Mouse (Mus musculus): Measurements from ENCODE around the gene Cpn1.
"Not testable (repeated sequence)": the region's sequence is repeated elsewhere in the genome, so short reads cannot be mapped to it uniquely, and the experiment has no call there.

Cpn1 gene

GRCm38 (mm10) chr19:43981992-43982391, 4.4 kb downstream of the Cpn1 start:
- no peak for DNase-seq (ENCODE audit: low read depth, low spot score)

GRCm38 (mm10) chr19:43980711-43981110, 5.6 kb downstream of the Cpn1 start:
- no peak for DNase-seq (ENCODE audit: low read depth, low spot score)

- DNase-seq (ENCODE audit: low read depth, low spot score) = no peak
These were observed 8.6 kb downstream of the Cpn1 start for GRCm38 (mm10) chr19:43977799-43978198.

GRCm38 (mm10) chr19:43976661-43977060, 9.7 kb downstream of the Cpn1 start:
- no peak for DNase-seq (ENCODE audit: low read depth, low spot score)

GRCm38 (mm10) chr19:43974221-43974620, 12.1 kb downstream of the Cpn1 start:
- no peak for DNase-seq (ENCODE audit: low read depth, low spot score)

GRCm38 (mm10) chr19:43973711-43974110, 12.6 kb downstream of the Cpn1 start:
- no peak for DNase-seq (ENCODE audit: low read depth, low spot score)

GRCm38 (mm10) chr19:43972129-43972528, 14.2 kb downstream of the Cpn1 start:
- DNase-seq (ENCODE audit: low read depth, low spot score) = no peak

GRCm38 (mm10) chr19:43968436-43969026, 17.8 kb downstream of the Cpn1 start:
- no peak for DNase-seq (ENCODE audit: low read depth, low spot score)

GRCm38 (mm10) chr19:43966481-43966880, 19.9 kb downstream of the Cpn1 start:
- DNase-seq (ENCODE audit: low read depth, low spot score) = no peak

GRCm38 (mm10) chr19:43965496-43966085, 20.8 kb downstream of the Cpn1 start:
- no peak for DNase-seq (ENCODE audit: low read depth, low spot score)

GRCm38 (mm10) chr19:43962795-43963194, 23.6 kb downstream of the Cpn1 start:
- DNase-seq (ENCODE audit: low read depth, low spot score) = no peak

- DNase-seq (ENCODE audit: low read depth, low spot score) = no peak
These were observed 25.2 kb downstream of the Cpn1 start for GRCm38 (mm10) chr19:43961185-43961584.

- no peak for DNase-seq (ENCODE audit: low read depth, low spot score)
These were observed 26.3 kb downstream of the Cpn1 start for GRCm38 (mm10) chr19:43960014-43960413.

GRCm38 (mm10) chr19:43959162-43959561, 27.2 kb downstream of the Cpn1 start:
- DNase-seq (ENCODE audit: low read depth, low spot score) = peak; percentile 65

GRCm38 (mm10) chr19:43957881-43958280, 28.5 kb downstream of the Cpn1 start:
- DNase-seq (ENCODE audit: low read depth, low spot score) = no peak

- DNase-seq (ENCODE audit: low read depth, low spot score) = no peak
These were observed 29.0 kb downstream of the Cpn1 start for GRCm38 (mm10) chr19:43957402-43957801.

GRCm38 (mm10) chr19:43955266-43955665, 31.1 kb downstream of the Cpn1 start:
- no peak for DNase-seq (ENCODE audit: low read depth, low spot score)

- DNase-seq (ENCODE audit: low read depth, low spot score) = no peak
These were observed 31.5 kb downstream of the Cpn1 start for GRCm38 (mm10) chr19:43954864-43955263.

GRCm38 (mm10) chr19:43952936-43953335, 33.4 kb downstream of the Cpn1 start:
- not testable (repeated sequence) for DNase-seq (ENCODE audit: low read depth, low spot score)

- no peak for DNase-seq (ENCODE audit: low read depth, low spot score)
These were observed 37.1 kb downstream of the Cpn1 start for GRCm38 (mm10) chr19:43949111-43949810.

- peak; percentile 81 for DNase-seq (ENCODE audit: low read depth, low spot score)
These were observed 41.8 kb downstream of the Cpn1 start for GRCm38 (mm10) chr19:43944566-43944965.

GRCm38 (mm10) chr19:43943076-43943475, 43.3 kb downstream of the Cpn1 start:
- no peak for DNase-seq (ENCODE audit: low read depth, low spot score)
